Mouse (Mus musculus) c-Kit-positive CD71-positive TER-119-negative erythroid progenitor cells, embryonic 14.5 days (primary cell): ENCODE data around the gene Plod1.

Source experiments
- DNase-seq: peaks from one replicate; pipeline ENCODE4 v3.0.0-alpha.2; 2013; ENCODE audit warnings: low read depth

Plod1 gene

DNA sequence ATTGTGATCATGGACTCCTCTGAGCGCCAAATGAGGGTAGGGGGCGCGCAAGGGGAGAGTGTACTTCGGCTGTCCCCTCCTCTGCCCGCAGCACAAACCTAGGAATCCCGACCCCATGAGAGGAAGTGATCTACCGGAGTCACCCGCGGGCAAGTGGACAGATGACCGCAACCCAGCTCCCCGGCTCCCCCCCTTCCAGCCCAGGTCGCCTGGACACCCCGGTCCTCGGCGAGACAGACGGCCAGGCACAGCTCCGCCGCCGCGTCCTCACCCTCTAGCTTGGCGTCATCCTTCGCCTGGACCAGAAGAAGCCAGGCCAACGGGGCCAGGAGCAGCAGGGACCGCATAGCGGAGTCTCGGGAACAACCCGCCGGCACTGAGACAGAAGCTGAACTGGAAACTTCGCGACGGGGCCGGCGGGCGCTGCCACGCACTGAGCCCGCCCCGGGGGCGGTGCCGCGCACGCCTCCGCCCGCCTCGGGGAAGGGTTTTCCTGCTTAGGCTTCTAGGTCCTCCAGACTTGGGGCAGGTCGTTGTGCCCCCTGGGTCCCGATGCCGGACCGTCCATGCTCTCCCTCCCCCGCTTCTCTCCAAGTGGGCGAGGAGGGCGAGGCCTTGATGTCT, at the start of gene Plod1:
Gene Plod1 (minus strand): TSS at position 437 of the 624 bp plus-strand sequence.
- DNase-seq, result no peak

- peak; percentile 30 for DNase-seq
Observed at GRCm38 (mm10) chr4:147985205-147986132, 48.9 kb upstream of the Plod1 start, which contains the start of gene Nppb. Nppb (plus strand) TSS chr4:147985788.

GRCm38 (mm10) chr4:147979441-147979860, 42.9 kb upstream of the Plod1 start:
- DNase-seq, result no peak

- DNase-seq, result no peak
Observed at GRCm38 (mm10) chr4:147978391-147978790, 41.8 kb upstream of the Plod1 start.

DNA sequence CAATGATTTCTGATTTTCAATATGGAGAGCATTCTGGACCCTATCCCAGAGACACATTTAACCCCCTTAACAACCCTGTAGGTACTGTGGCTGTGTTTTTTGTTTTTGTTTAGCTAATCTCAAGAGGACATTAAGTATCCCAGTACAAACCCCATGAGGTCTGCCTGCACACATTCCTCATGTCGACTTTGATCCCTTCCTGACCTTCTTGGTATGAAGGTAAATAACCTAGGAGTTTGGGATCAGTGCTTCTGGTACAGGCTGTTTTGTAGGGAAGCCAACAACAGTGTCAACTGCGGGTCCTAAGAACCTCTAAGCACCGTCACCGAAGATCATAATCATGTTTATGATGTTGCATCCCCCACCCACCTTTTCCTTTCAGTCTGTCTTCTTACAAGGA, 41.2 kb upstream of the Plod1 start:
- DNase-seq, result no peak

- no peak for DNase-seq
Observed at GRCm38 (mm10) chr4:147976237-147976636, 39.7 kb upstream of the Plod1 start.

DNA sequence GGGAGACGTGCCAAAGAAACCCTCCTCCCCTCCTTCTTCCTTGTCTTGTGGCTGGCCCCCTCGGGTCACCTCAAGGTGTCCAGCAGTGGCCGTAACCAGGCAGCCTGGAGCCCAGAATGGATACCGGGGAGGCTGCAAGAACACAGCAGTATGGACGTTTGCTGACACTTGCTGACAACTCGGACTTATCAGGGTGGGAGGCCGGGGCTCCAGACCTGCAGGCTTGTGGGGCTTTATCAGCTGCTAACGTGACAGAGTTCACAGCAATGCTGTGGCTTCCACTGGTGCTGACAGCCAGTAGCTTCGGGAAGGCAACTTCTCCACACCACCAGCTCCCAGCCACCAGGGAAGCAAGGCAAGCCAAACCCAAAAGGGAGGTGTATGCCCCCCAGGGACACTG, 32.8 kb upstream of the Plod1 start:
- DNase-seq, result no peak

DNA sequence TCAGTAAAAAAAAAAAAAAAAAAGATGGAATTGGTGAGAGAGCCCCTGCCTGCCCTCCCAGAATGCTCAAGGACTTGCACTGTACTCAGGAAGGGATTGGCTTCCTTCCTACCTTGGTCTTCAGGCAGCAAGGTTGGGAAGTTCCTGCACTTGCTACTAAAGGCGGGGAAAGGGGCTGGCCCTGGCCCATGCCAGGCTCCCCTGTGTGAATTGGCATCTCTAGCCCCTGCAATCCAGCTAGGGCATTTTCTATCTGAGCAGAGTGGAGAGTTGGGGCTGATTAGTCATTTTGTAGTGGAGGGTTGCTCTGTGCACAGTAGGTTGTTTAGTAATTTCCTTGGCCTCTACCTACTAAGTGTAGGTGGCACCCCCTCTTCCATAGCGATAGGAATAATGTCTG, 32.2 kb upstream of the Plod1 start:
- no peak for DNase-seq

DNA sequence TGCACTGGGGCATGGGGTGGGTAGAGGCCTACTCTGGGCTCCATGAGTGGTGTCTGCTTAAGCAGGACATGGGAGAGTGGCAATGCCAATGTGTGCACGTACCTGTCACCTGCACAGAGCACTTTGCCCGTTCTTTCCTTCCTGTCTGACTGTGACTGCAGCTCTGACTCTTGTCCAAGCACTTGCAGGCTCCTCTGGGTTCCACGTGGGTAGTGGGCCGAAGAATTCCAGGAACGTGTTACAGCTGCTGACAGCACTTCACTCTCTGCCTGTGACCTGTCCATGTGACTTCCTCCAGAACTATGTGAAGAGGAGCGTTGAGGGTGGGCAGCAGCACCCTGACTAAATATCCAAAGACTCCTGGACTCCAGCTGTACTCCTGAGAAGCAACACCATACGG, 29.1 kb upstream of the Plod1 start:
- no peak for DNase-seq

DNA sequence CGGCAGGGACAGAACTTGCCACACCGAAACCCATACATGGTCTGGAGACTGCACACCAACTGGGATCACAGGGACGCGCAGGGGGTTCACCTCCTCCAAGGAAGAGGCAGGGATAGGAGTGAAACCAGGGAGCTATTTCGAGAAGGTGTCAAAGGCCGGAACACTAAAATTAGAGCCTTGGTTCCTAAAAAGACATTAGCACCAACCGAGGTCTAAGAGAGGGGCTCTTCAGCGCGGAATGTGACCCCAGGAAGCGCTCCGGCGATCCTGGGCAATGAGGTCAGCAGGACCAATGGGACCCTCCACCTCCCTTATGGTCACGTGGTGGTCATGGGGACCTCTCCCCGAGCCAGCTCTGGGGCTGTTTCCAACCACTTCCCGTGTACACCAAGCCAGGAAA, 27.1 kb upstream of the Plod1 start:
- no peak for DNase-seq

DNA sequence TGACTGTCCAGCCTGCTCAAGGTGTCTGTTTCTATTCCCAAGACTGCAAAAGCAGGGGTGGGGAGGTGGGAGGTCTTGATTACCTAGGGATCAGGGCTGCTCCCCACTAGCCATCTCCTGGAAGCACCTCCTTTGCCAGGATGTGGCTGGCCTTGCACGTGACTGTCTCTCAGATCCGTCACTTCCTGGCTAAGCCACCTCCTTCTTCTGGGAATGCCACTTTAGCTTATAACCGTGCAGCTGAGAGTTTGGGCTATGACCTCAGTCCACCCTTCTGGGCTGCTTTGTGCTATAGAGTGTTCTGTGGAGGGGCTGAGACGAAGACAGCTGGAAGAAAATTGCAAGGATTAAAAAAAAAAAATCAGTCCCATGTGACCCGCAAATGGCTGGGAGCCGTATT, 26.2 kb upstream of the Plod1 start:
- no peak for DNase-seq

GRCm38 (mm10) chr4:147959881-147960831, 23.6 kb upstream of the Plod1 start:
- peak; percentile 73 for DNase-seq

- DNase-seq, result no peak
Observed at GRCm38 (mm10) chr4:147957141-147957540, 20.6 kb upstream of the Plod1 start.

DNA sequence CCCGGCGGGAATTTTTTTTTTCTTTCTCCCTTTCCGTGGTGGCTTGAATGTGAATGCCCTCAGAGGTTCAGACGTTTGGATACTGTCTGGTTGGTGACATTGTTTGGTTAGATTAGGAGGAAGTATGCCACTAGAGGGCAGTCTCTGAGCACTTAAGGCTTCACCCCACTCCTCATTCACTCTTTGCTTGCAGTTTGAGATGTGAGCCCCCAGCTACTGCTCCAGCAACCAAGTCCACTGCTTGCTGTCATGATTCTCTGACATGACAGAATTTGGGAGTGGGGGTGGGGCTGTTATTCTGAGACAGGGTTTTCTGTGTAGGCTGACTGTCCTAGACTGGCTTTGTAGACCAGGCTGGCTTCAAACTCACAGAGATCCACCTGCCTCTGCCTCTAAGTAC, 17.0 kb upstream of the Plod1 start:
- DNase-seq, result peak; percentile 44

DNA sequence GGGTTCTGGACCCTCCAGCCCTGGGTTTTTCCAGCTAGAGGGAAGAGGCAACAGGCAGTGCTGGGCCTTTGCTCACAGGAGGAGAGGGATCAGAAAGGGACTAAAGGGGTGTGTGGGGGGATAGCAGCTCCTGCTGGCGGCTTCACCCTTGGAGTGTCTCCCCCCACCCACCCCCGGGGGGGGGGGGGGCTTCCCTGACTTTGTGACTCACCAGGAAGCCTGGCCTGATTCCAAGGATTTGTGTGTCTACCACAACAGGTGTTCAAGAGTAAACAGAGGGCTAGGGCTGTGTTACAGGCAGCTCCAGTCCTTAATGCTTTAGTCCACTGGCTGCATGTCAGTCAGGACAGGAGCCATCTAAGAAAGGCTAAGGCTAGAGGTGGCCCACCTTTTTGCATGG, 10.9 kb upstream of the Plod1 start:
- DNase-seq, result no peak

GRCm38 (mm10) chr4:147943005-147943404, 6.4 kb upstream of the Plod1 start:
- DNase-seq, result no peak

GRCm38 (mm10) chr4:147941045-147942020, 4.8 kb upstream of the Plod1 start:
- DNase-seq, result no peak

DNA sequence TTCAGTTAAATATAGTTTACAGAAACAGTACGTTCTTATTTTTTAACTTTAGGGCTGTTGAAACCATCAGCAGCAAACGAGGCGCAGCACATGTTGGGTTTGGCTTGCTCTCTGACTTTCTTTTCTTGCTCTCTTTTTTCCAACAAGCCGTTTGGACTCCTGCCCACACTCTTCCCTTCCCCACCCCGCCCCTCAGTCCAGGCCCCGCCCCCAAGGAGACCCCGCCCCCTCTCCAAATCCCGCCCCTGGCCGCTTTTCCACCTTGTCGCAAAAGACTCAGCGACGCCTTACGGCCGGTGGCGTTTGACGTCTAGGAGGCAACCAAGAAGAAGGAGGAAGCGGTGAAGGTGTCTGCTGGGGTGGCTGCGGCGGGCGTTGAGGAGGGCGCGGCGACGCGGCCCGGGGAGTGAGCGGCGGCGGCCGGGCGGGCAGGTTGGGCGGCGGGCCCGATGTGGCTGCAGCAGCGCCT, 4.0 kb upstream of the Plod1 start, which contains the start of gene 2510039O18Rik:
Gene 2510039O18Rik (plus strand): TSS at position 320 of the 469 bp plus-strand sequence.
- DNase-seq, result peak; percentile 78

- DNase-seq, result no peak
Observed at GRCm38 (mm10) chr4:147940111-147940510, 3.5 kb upstream of the Plod1 start.
